Mouse (Mus musculus): ENCODE results near the gene P2rx1.

The P2rx1 gene

DNA sequence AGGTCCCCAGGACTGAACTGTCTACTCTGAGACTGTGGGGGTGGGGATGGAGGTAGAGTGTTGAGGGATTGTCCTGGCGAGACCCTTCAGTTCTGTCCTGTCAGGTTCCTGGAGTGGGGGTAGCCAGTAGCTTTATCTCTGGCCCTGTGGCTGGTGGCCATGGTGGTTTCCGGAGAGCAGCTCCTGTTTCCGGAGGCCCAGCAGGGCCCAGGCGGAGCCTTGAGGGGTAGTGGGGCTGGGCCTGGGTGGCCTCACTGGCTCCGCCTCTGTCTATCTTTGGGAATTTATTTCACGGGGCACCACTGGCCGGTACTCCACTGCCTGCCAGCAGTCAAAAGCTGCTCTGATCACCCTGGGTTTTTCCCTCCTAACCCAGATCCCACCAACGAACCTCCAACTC is at the start of gene P2rx1:
Gene P2rx1 (plus strand): TSS at position 333 of the 400 bp plus-strand sequence.
- DNase-seq (ENCODE audit: low spot score), result no peak

DNA sequence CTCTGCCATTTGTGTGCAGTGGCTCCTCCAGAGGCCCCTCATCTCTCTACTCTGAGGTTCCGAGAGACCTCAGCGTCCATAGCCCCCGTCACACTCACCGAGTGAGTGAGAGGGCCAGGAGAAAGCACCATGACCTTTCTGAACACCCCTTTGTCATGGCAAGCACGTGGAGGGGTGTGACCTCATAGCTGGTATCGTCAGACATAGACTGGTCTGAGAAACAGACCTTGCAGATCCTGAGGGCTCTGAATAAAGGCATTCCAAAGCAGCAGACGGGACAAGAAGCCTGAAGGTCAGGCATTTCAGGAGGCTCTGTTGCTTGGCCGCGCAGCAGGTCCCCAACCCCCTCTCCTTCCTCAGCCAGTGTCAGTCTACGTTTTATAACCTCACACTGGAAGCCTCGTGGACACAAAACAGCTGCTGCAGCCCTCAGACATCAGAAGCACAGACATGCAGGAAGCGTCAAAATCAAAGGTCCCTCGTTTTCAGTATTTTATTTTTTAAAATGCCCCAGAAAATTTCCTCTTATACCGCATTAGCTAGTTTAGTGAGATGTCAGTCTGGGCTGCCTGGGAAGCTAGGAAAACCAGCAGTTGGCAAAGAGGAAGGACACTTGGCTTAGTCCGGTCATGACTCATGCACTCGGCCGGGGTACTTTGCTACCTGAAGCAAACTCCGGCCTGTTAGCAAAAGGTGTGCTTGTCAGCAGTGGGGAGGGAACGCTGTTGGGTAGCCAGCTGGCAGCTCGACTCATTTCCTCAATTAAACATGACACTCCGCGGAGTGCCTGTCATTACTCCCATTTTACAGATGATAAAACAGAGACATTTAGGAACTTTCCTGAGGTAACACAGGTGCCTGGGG is 47.5 kb upstream of the P2rx1 start:
- no peak for DNase-seq (ENCODE audit: low spot score)

DNA sequence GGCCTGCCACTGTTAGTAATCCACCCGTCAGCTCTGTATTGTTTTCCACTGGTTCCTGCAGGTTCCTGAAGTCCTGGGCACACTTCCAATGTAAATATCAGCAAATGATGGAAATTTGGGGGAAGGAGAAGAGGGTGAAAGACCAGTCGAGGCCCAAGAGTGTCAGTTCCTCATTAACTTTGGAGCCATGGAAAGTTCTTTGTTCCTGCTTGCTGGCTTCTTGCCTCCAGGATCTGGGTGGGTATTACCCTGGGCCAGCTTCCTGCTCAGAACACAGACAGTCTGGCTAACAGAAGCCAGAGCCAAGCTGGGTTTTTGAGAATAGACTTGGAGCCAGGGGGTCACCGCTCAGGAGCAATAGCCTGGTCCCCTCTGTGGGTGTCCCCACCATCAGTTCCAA is 46.7 kb upstream of the P2rx1 start:
- DNase-seq (ENCODE audit: low spot score), result no peak

DNA sequence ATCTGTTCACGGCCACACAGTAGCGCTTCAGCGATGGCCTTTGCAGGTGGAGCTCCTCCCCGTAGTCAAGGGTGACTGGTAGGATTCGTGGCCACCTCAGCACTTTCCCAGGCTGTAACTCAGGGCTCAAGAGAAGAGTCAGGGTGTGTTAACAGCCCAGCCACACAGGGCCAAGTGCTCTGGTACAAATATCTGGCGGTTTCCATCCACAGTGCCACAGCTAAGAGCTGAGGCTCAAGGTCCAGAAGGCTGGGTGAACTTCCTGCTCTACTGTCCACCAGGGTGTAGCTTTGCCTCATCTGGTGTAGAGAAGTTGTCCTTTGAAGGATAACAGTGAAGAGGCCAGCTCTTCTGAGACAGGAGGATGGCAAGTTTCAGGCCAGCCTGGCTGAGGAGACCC is 46.2 kb upstream of the P2rx1 start:
- DNase-seq (ENCODE audit: low spot score), result no peak

DNA sequence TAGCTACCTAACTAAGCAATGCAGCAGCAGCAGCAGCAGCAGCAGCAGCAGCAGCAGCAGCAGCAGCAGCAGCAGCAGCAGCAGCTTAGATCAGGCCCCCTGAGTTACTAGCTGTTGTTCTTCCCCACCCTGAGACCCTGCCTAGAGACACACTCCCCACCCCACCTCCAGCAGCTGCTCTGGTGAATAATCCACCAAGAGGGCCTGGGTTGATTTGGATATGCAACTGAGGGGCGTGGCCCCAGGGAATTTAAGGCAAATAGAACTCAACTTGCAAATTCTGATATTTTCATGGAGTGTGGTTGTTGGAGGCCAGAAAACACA is 45.8 kb upstream of the P2rx1 start:
- no peak for DNase-seq (ENCODE audit: low spot score)

DNA sequence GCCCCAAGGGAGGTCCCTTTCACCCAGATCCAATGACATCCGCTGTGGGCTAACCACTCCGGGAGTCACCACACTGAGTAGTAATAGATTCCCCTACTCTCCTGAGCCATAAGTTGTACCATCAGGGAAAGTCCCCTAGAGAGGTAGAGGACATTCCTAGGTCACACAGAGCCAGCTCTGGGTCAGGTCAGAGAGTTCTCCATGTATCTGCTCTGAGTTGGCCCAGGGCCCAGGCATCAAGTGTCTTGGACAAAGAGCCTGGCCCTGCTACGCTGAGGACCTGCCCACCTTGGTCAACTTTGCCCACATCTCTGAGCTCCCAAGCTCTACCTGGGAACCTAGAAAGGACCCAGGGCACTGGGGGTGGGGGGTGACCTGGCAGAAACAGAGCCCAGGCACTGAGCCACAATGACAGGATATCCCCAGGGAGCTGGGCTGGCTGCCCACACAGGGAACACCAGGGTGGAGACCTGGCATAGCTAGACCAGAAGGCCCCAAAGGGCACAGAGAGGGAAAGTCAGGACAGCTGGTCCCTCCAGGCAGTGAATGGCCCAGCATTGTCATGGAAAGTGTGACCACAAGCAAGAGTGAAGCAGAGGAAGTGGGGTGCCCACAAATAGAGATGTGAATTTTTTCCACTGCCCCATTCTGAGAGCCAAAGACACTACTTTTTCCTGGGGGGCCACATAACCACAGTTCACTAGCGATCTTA is 45.3 kb upstream of the P2rx1 start:
- no peak for DNase-seq (ENCODE audit: low spot score)

DNA sequence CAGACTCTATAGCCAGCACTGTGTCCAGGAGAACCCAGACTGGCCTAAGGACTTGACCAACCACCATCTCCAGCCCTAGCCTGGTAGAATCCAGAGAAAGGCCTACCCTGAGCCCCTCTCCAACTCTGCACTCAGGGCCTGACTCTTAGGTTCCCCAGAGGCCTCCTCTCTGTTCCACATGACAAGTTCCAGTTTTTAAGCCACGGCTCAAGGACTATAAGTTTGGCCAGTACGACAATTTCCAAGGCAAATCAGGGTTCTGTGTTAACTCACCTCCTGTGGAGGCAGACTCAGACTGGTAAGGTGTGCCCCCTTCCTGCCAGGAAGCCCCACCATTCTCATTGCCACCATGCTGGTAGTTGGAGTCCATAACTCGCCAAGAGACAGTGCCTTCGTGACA is 44.7 kb upstream of the P2rx1 start:
- DNase-seq (ENCODE audit: low spot score), result no peak

DNA sequence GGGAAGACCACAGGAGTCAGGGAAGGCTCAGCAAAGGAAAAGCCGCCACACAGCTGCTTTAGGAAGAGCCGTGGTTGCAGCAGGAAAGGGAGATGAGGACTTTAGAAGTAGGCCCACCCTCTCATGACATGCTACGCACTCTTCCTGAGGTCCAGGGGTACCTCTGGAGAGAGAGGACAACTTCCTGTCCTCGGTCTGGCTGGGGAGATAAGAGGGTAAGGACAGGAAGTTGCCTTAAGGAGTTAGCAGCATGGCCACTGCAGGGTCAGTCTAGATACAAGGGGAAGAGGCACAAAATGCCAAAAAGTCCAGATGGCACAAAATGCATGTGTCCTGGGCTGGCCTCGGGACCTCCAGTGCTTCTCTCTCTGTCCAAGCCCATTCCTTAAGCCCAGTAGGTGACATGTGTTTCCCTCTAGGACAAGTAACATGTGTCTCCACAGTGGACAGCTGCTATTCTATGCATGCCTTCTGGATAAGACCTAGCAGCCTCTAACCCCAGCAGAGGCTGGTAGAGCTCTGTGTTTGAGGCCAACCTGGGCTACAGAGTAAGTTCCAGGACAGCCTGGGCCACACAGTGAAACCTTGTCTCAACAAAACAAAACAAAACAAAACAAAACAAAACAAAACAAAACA is 43.4 kb upstream of the P2rx1 start:
- no peak for DNase-seq (ENCODE audit: low spot score)

DNA sequence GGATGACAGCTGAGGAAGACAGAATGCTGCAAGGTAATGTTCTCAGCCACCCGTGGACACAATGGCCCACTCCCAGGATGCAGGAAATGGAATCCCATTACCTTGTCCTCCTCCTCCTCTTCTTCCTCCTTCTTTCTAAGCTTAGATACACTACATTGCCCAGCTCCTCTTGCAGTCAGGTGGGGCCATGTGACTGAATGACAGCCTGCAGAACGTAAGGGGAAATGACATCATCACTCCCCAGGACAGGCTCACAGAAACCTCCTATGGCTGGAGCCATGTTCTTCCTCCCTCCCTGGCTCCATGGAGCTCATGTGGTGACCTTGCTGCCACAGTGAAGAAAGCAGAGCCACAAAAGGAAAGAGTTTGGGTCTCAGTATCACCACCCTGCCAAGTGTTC is 41.6 kb upstream of the P2rx1 start:
- no peak for DNase-seq (ENCODE audit: low spot score)

DNA sequence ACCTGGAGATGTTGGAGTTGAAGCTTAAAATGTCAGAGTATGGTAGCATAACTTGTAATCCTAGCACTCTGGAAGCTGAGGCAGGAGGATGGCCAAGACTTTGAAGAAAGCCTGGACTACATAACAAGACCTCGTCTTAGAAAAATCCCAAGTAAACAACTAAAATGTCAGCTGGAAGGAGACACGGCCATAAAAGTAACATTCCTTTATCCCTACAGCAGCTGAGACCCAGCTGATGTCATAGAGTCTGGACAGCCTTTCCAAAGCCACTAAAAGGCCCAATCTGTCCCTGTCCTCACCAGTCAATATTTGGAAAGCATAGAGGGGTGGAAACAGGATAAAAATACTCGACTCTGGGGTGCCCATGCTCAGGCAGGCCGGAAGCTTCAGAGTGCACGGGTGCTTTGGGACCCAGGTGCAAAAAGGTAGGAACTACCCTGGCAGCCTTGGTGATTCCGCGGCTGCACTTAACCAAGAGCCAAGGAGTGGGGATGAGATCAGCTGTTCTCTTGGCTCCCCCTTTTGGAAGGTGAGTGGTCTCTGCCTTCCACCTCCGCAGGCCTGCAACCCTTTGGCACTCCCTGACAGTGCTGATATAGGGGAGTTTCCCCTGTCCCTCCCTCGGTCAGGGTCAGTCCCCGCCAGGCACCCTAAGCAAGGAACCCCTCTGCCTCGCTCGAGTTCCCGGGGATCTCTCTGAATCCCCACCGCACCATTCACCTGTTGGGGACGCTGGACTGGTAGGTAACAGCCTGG is 38.8 kb upstream of the P2rx1 start:
- no peak for DNase-seq (ENCODE audit: low spot score)

DNA sequence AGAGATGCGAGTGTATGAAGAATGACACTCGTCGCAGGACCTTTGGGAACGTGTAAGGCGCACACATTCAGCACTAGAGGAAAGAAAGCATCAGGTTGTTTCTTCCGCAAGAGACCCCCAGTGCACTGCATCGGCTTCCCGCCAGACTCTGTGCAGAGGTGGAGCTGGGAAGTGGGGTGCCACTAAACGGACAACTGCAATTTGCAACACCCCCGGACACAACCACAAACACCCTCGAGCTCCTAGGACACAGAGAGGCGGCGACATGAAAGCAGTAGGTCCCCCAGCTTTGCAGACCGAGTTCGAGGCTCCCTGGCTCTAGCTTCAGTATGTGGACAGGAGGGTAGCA is 38.2 kb upstream of the P2rx1 start:
- DNase-seq (ENCODE audit: low spot score), result no peak

DNA sequence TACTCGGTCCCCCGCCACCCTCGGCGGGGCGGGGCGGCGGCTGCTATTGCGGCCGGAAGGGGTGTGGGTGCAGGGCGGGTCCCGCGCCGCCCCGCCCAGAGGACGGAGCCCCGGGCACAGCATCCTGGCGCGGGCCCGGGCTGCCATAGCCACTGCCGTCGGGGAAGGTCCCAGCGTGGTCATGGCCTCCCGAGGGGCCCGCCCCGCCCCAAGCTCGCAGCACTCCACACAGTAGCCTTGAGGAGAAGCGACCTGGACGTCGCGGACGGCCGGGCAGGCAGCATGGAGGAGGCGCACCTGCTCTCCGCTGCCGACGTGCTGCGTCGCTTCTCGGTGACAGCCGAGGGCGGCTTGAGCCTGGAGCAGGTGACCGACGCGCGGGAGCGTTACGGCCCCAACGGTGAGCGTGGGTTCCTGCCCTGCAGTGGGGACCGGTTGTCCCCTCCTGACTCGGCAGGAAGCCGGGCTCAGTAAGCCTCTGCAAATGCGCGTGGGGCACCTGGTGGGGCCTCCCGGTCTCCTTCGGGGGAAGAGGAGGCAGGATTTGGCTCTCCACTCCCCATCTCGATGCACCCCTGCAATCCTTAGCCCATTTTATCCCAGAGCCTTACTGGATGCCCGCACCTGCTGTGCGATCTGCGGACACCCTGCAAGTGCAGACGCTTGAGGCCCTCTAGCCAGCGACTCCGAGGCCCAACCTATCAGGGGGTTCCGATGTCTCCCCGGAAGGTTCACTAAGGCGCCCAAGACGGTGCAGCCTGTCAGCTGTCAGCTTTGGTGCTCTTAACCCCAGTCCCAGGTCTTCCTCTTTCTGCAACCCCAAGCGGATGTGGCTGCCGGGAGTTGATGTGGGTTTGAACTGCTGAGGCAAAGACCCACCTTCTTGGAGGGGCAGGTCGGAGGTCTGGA is 37.6 kb upstream of the P2rx1 start, which contains the start of gene Atp2a3:
Gene Atp2a3 (plus strand): TSS at position 98 of the 909 bp plus-strand sequence.
- DNase-seq (ENCODE audit: low spot score), result no peak

DNA sequence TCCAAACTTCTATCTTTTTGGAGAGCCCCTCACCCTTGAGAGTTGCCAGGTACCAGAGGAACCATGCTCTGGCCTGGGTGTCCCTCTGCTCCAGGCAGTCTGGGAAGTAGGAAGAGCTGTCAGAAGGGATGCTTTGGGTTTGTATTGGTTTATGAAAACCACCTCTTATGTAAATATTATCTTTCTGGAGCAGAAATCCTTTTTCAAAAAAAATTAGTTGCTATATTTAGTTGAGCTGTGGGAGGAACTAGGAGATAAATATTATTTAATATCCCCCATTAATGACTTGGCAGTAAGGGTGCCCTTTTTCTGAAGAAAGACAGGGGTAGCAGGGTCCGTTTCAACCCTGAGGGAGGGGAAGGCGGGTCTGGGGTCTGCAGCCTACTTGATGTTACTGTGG is 36.5 kb upstream of the P2rx1 start:
- DNase-seq (ENCODE audit: low spot score), result no peak

DNA sequence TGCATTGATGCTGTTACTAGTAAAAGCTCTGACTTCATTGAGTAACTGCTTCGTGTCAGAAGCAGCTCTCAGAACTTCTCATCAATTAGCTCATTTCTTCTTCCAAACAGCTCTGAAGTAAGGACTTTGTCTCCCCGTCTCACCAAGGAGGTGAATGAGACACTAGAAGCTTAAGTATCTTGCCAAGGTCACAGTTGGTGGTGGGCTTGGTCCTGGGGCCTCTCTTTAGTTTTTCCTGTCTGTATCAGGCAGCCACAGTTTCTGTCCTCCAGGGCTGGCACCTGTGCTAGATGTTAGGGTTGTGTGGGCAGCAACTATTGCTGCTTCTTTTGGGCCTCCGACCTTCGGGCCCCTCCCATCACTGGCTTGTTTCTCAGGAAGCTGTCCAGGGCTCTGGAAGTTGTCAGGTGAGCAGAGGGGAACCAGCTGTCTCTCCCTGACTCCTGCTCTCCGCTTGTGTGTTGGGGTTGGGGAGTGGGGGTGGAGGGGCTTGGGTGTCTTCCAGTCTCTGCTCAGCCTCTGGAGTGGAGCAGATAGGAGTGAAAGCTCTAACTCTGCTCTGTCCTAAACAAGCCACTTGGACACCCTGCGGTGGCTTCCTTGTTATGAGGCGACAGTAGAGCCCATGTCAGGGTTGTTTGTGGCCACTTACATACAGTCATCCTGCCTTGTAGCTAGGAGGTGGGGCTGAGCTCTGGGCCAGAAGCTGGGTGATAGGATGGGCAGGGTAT is 35.7 kb upstream of the P2rx1 start:
- DNase-seq (ENCODE audit: low spot score), result no peak

DNA sequence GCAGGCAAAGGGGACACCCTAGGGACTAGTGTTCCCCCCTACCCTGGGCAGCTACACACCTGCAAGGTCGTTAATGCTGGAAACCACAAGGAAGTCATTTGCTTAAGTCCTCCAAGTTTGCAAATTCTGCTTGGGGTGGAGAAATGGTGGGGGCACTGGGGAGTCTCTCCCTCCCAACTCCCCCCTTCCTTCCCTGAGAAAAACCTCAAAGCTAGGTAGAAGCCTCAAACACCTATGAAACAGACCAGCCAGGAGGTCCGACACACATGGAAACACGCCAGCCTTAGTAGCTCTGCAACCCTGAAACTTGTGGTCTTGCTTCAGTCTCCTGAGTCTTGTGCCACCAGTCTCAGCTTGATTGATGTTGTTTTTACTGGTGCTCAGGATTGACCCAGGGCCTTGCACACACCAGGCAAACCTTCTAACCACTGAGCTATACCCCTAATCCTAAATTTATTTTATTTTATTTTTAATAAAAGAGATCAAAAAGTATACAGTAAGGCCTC is 35.1 kb upstream of the P2rx1 start:
- no peak for DNase-seq (ENCODE audit: low spot score)

DNA sequence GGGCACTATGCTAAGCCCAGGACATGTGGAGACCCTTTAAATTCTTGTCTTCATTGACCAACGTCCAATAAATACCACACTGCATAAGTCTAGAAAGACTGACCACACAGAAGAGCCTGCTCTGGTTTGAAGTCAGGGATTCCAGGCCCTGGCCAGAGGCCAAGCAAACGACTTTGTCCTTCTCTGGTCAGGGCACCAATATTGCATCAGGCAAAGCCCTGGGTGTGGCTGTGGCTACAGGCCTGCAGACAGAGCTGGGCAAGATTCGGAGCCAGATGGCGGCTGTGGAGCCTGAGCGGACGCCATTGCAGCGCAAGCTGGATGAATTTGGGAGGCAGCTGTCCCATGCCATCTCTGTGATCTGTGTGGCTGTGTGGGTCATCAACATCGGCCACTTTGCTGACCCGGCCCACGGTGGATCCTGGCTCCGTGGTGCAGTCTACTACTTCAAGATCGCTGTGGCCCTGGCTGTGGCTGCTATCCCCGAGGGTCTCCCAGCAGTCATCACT is 23.9 kb upstream of the P2rx1 start:
- DNase-seq (ENCODE audit: low spot score), result no peak

DNA sequence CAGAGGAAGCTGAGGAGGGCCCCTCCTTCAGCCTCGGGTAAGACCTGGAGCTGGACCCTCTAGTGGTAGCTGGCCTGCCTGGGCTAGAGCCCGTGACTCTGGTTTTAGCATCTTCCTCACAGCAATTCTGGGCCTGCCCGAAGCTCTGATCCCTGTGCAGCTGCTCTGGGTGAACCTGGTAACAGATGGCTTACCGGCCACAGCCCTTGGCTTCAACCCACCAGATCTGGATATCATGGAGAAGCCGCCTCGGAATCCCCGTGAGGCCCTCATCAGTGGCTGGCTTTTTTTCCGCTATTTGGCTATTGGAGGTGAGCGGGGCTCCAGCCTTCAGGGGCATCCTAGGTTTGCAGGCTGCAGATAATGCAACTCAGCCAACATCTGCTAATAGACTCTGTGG is 16.4 kb upstream of the P2rx1 start:
- no peak for DNase-seq (ENCODE audit: low spot score)

DNA sequence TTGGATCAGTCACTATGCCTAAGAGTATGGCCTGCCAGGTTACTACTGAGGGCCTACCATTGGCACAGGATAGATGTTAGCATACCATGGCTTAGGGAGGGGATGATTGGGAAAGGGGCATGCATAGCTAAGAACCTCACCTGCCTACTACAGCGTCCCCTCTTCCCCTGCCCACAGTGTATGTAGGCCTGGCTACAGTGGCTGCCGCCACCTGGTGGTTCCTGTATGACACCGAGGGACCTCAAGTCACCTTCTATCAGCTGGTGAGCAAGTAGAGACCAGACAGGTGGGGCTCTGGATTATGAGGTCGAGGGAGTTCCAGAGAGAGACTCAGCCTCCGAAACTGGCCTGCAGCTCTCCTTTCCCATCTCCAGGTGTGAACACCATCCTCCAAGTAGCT is 15.6 kb upstream of the P2rx1 start:
- no peak for DNase-seq (ENCODE audit: low spot score)

DNA sequence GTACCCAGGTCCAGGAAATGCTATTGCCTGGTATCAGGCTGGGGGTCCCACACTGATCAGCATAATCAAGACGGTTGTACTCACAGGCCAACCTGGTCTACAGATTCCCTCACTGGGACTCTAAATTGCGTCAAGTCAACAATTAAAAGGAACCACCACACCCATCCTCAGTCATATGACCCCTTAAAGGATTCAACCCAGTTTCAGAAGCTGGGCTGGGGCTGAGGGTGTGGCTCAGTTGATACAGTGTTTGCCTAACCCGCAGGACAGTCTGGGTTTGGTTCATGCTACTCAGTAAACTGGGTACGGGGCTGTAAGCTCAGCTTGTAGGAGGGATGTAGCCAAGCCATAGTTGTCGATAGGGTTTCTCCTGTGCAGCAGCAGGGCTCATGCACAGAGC is 12.2 kb upstream of the P2rx1 start:
- DNase-seq (ENCODE audit: low spot score), result no peak

DNA sequence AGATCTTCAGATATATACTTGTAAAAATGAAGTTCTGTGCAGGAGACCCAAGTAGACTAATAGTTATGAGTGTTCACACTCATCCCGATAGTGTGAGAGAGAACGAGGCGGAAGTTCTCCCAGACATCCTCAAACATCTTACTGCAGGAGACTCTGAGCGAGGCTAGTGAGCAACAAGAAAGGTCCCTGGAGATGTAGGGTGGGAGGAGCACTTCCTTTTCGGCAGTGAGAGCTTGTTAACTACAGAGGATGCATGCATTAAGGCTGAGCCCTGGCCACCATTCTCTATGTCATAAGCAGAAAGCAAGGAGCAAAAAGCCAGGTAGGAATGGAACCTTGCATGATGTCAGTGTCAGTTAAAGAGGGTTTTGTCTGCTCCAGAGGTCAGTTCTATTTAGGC is 11.7 kb upstream of the P2rx1 start:
- DNase-seq (ENCODE audit: low spot score), result no peak

Data from left cerebral cortex, adult 11 months (tissue).